Mouse (Mus musculus) forebrain, embryonic 13.5 days (tissue): ENCODE results near the gene Sema4a. TPM values are rescaled to one million over a fixed set of nuclear protein-coding genes. Genes with fewer than 3 reads are reported as not detected.

Experiments
- ATAC-seq: fragments of 200-750 bp; cut with Nextera tagmentation; 2 replicates; pipeline ENCODE4 v1.8.0; 2017
- H3K27ac ChIP-seq: fragments of 300-500 bp; sonication (generic); 2 replicates; pipeline ENCODE4 v1.5.1; 2015; ENCODE audit warnings: inconsistent platforms, mild to moderate bottlenecking, moderate library complexity
- H3K27me3 ChIP-seq: fragments of 300-500 bp; sonication (generic); 2 replicates; pipeline ENCODE4 v1.6.1; 2015; ENCODE audit warnings: mild to moderate bottlenecking, inconsistent platforms
- H3K36me3 ChIP-seq: fragments of 300-500 bp; sonication (generic); 2 replicates; pipeline ENCODE4 v1.6.1; 2015; ENCODE audit warnings: mild to moderate bottlenecking, inconsistent platforms; ENCODE audit not compliant: poor library complexity, severe bottlenecking
- H3K4me1 ChIP-seq: fragments of 300-500 bp; sonication (generic); 2 replicates; pipeline ENCODE4 v1.6.1; 2015; ENCODE audit warnings: inconsistent platforms
- H3K4me2 ChIP-seq: fragments of 300-500 bp; sonication (generic); 2 replicates; pipeline ENCODE4 v1.6.1; 2015; ENCODE audit warnings: inconsistent platforms, mild to moderate bottlenecking, moderate library complexity
- H3K4me3 ChIP-seq: fragments of 300-500 bp; sonication (generic); 2 replicates; pipeline ENCODE4 v1.5.1; 2015; ENCODE audit warnings: mild to moderate bottlenecking, inconsistent platforms
- H3K9ac ChIP-seq: fragments of 300-500 bp; sonication (generic); 2 replicates; pipeline ENCODE4 v1.6.1; 2015; ENCODE audit warnings: mild to moderate bottlenecking, inconsistent platforms
- H3K9me3 ChIP-seq: fragments of 300-500 bp; sonication (generic); replicated peaks from 2 replicates; pipeline ENCODE4 v1.6.1; 2016; ENCODE audit warnings: inconsistent platforms
- WGBS: fragments of 180-500 bp; shearing (Covaris S2); methylation state at CpG from one replicate; pipeline ENCODE4 v1.1.7; 2015; 5-methylcytosine and 5-hydroxymethylcytosine counted together
- microRNA-seq: library from miRNA; unstranded; fragments of <30 nt; microRNA quantifications from one replicate; pipeline ENCODE4, GENCODE M21; 2016
- polyA plus RNA-seq: library from polyadenylated mRNA; unstranded; fragments of >200 nt; fragmentation: Nextera tagmentation; extraction: Ambion mirVana; gene quantifications from 2 replicates; pipeline ENCODE4 v1.2.1, GENCODE M21; 2015

Gene Sema4a
- polyA plus RNA-seq, 1 experiment from 2014 or later = 13.7 TPM

- Histone ChIP-seq H3K4me1 (no peaks in the 10 kb centered on the region), H3K4me2 (no peak overlapping the region), H3K27me3 (no peaks in the 10 kb centered on the region), H3K9ac (no peak overlapping the region), H3K9me3 (no peaks in the 10 kb centered on the region), H3K36me3 (peaks cover 36% of the 10 kb centered on the region), H3K4me3 (no peak overlapping the region), H3K27ac (no peak overlapping the region)
- ATAC-seq = no peak
- WGBS = 90% methylated on average over 9 of the region's 9 CpGs
Observed at GRCm38 (mm10) chr3:88393776-88394375, 67.1 kb downstream of the Sema4a start.

Small RNA genes lying within 50 kb of the gene (microRNA-seq; reads per million reads assigned to microRNA genes)
- not detected for gene Mir7011

Other genes with a start within 250 kb of the Sema4a start
- gene Rhbg, start 206.5 kb downstream of the Sema4a start, polyA plus RNA-seq = 0.18 and 0.26 TPM in 2 replicates
- gene Gm38392, start 174.0 kb downstream of the Sema4a start, polyA plus RNA-seq = 0.31 TPM in 1 of 2 replicates, not detected in the other
- gene Tsacc, start 164.2 kb downstream of the Sema4a start, polyA plus RNA-seq = 11.9 and 12.3 TPM in 2 replicates
- 612 and 636 TPM in 2 replicates for gene Cct3, start 164.1 kb downstream of the Sema4a start, polyA plus RNA-seq
- gene Glmp, start 136.2 kb downstream of the Sema4a start, polyA plus RNA-seq = 82.5 and 100 TPM in 2 replicates
- gene Tmem79, start 125.0 kb downstream of the Sema4a start, polyA plus RNA-seq = 2.4 and 3.0 TPM in 2 replicates
- gene Smg5, start 124.9 kb downstream of the Sema4a start, polyA plus RNA-seq = 62.6 and 64.0 TPM in 2 replicates
- 0.81 and 1.0 TPM in 2 replicates for gene Paqr6, start 96.6 kb downstream of the Sema4a start, polyA plus RNA-seq
- gene Bglap3, start 88.4 kb downstream of the Sema4a start, polyA plus RNA-seq = not detected in 2 replicates
- gene Bglap2, start 82.5 kb downstream of the Sema4a start, polyA plus RNA-seq = not detected in 2 replicates
- 0.54 TPM in 1 of 2 replicates, not detected in the other for gene Bglap, start 76.7 kb downstream of the Sema4a start, polyA plus RNA-seq
- gene Pmf1, start 50.9 kb downstream of the Sema4a start, polyA plus RNA-seq = 107 TPM in 2 replicates
- 23.0 and 26.2 TPM in 2 replicates for gene Slc25a44, start 36.0 kb downstream of the Sema4a start, polyA plus RNA-seq
- 12.1 and 15.5 TPM in 2 replicates for gene Lmna, start 48.8 kb upstream of the Sema4a start, polyA plus RNA-seq
- gene Mex3a, start 71.2 kb upstream of the Sema4a start, polyA plus RNA-seq = 51.5 and 52.6 TPM in 2 replicates
- not detected in 2 replicates for gene Rab25, start 87.1 kb upstream of the Sema4a start, polyA plus RNA-seq
- 170 and 180 TPM in 2 replicates for gene Lamtor2, start 91.9 kb upstream of the Sema4a start, polyA plus RNA-seq
- gene Ubqln4, start 92.6 kb upstream of the Sema4a start, polyA plus RNA-seq = 43.5 and 47.5 TPM in 2 replicates
- gene Ssr2, start 114.7 kb upstream of the Sema4a start, polyA plus RNA-seq = 139 and 143 TPM in 2 replicates
- gene Arhgef2, start 144.8 kb upstream of the Sema4a start, polyA plus RNA-seq = 151 and 162 TPM in 2 replicates
- not detected in 2 replicates for gene Rxfp4, start 192.0 kb upstream of the Sema4a start, polyA plus RNA-seq
- 97.8 and 102 TPM in 2 replicates for gene Khdc4, start 224.6 kb upstream of the Sema4a start, polyA plus RNA-seq